Mouse (Mus musculus) thymus, adult 2 months (tissue): ENCODE measurements around the gene Lrch1.

ENCODE experiments used
- CTCF ChIP-seq: fragments of 200-500 bp; IDR thresholded peaks from 2 replicates; pipeline ENCODE4 v1.5.1; 2012; ENCODE audit warnings: mild to moderate bottlenecking, control low read depth, low read length, moderate library complexity, borderline replicate concordance; ENCODE audit not compliant: control insufficient read depth, poor library complexity, insufficient read depth; ENCODE audit errors: extremely low read depth
- POLR2A ChIP-seq: fragments of 200-500 bp; IDR thresholded peaks from 2 replicates; pipeline ENCODE4 v1.6.1; 2012; ENCODE audit warnings: mild to moderate bottlenecking, low read length, control low read depth, moderate library complexity; ENCODE audit not compliant: control insufficient read depth, poor library complexity, insufficient read depth; ENCODE audit errors: extremely low read depth

GRCm38 (mm10) chr14:74736850-74737249 lies 210.8 kb downstream of the Lrch1 start:
- TF ChIP-seq CTCF (no peak), POLR2A (no peak)
